Mouse (Mus musculus) inflammation-experienced regulatory T-cells, adult 16 weeks (primary cell): ENCODE data around the gene Myh13. TPM values are rescaled to one million over a fixed set of nuclear protein-coding genes. Genes with fewer than 3 reads are reported as not detected.

Experiments
- polyA plus RNA-seq: library from polyadenylated mRNA; unstranded; fragments of 100-300 nt; shearing (Covaris generic); gene quantifications from one replicate; pipeline ENCODE4 v1.2.1, GENCODE M21; 2017

Gene Myh13
- polyA plus RNA-seq, result not detected

GRCm38 (mm10) chr11:67321358-67321757, at the start of gene Myh13:
Gene Myh13, plus strand, starts transcription at chr11:67321658.

DNA sequence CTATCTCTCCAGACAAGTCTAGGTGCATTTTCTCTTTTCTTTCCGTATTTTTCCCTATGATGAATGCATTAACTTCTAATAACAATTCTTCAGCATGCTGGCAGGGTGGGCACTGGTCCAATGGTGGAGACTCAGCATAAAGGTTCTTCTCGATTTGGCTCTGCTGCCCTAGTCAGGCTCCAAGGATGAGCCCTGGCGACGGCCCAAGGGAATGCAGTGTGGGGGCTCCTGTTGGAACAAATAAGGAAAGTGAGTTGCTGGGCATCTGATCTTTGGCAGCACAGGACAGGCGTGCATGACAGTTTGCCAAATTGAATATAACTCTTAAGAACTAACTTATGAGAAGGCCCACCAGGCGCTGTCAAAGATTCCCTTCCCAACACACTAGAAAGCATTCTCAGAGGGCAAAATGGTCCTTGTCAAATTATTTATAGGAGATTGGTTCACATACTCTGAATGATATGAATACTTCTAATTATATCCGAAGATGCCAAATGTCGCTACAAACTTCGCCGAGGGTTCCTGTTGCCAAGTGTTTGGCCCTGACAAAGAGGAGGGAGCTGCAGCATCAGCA, 44.8 kb upstream of the Myh13 start, which contains the start of gene Myh8:
Gene Myh8 (plus strand): TSS at position 524 of the 574 bp plus-strand sequence.

Other genes starting within 250 kb of the Myh13 start
- gene Myh3, start 243.4 kb upstream of the Myh13 start, polyA plus RNA-seq, result 1.3 TPM
- gene Myh2, start 150.6 kb upstream of the Myh13 start, polyA plus RNA-seq, result not detected
- gene Myh1, start 121.6 kb upstream of the Myh13 start, polyA plus RNA-seq, result not detected
- not detected for gene Myh4, start 83.6 kb upstream of the Myh13 start, polyA plus RNA-seq
- gene Myh8, start 44.5 kb upstream of the Myh13 start, polyA plus RNA-seq, result not detected
- gene Gas7, start 133.8 kb downstream of the Myh13 start, polyA plus RNA-seq, result 0.13 TPM